Mouse (Mus musculus) lung, adult 2 months (tissue): Measurements from ENCODE around the gene Fgf3.

Experiments used
- CTCF ChIP-seq: fragments of 200-500 bp; IDR thresholded peaks from 2 replicates; pipeline ENCODE4 v1.5.1; 2011; ENCODE audit warnings: mild to moderate bottlenecking, low read length, control low read depth; ENCODE audit not compliant: insufficient read depth
- POLR2A ChIP-seq: fragments of 200-500 bp; IDR thresholded peaks from 2 replicates; pipeline ENCODE4 v1.6.1; 2011; ENCODE audit warnings: low read depth, mild to moderate bottlenecking, control low read depth, low read length, borderline replicate concordance; ENCODE audit errors: extremely low read depth

DNA sequence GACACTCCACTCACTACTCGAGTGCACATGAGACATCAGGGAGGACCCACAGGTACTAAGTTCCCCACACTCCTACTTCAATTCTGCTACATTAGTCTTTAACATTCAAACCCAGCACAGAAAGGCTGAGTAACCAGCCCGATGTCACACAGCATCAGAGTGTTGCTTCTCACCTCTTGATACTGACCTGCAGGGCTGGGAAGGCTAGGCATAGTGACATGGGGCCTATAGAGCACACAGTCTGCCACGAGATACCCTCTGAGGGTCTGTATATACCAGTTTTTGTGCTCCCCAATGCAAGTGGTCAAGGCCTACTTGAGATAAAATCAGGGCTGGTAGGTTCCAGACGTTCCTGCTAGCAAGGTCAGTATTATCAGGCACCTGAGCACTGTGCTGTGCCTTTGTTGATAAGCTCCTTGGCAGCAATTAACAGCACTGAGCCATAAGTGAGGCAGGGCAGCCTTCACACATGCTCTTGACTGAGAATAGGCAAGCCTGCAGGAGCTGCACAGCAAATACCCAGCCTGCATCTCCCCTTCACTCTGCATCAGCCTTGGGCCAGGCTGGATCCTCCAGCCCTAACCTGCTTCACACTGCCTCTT is 29.8 kb upstream of the Fgf3 start:
- no peak for TF ChIP-seq CTCF
- TF ChIP-seq POLR2A, result no peak
